Mouse (Mus musculus) gastrocnemius, postnatal 14 days (tissue): Measurements from ENCODE around the gene Zfhx3. TPM values are rescaled to one million over a fixed set of nuclear protein-coding genes. Genes with fewer than 3 reads are reported as not detected.

Experiments used
- DNase-seq: peaks from one replicate; pipeline ENCODE4 v3.0.0; 2021; ENCODE audit warnings: mixed read lengths
- intact Hi-C: fragments of 180-260 bp; cut with DNase I; formaldehyde crosslinking; loops from one replicate; pipeline ENCODE4 v1.15.1; 2025; ENCODE audit warnings: low total_unique reads
- total RNA-seq, 2 experiments: library from RNA; stranded (reverse); gene quantifications; 2 replicates each; pipeline ENCODE4 v1.2.3; 2021

Zfhx3 gene
- total RNA-seq, 2 experiments from 2014 or later: 9.7 to 10.8 TPM

DNA sequence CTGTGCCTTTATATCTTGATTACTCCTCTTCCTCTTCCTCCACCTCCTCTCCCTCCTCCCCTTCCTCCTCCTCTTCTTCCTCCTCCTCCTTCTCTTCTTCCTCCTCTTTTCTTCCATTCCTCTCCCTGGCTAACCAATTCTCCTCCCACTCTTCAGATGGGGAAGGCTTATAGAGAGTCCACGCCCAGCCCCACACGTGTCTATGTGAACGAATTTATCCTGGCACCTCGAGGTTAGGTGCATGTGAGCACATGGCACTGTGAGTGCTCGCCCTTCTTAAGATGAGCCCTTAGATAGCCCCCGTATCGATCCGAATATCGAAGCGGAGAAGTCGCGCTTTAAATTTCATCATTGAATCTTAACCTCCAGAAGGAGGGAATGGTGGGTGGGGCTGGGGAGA, 359.2 kb downstream of the Zfhx3 start:
- intact Hi-C loops: no loop called here
- DNase-seq: no peak

DNA sequence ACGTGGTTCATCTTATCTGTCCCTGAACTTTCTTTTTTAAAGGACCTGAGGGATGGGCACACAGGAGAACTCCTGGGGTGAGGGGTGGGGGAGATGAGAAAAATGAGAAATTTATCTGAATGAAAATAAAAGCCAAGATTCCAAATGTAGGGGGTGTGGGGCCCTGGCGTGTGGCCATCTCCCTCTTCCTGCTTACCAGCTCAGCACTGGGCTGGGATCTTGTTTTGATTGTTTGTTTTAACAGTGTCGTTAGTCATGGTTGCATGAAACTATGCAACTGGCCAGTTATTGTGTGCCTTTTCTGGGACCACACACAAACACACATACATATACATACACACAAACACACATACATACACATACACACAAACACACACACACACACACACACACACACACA, 362.9 kb downstream of the Zfhx3 start:
- intact Hi-C loops: no loop called here
- DNase-seq: no peak

DNA sequence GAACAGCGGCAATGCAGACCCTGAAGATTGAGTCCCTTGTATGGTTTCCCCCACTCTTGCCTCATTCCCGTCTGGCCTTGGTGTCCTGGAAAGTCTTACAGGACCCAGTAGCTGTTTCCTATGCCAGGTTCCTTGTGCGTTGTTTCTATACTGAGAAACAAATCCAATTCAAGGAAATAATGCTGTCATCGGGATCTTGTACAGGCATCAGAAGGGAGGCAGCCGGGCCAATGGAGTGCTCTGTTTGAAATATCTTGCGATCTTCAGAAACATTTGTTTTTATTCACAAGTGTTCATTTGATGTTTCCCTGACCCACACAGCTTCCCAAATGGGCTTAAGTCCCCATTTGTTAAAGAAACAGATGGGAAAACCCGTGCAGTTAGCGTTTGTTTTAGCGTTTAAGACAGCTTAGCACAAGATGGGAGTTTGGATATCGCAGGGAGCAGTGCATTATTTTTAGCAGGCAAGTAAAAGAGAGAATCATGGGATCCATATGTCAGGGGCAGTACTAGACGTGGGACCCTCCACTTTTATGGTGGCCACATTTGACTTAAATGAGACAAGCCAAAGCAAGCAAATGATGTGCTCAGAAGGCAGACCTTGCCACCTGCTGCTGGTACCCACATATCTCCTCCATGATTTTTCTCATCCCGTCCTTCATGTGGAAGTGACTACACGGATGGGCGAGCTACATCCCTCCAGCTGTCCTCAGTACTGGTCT, 367.2 kb downstream of the Zfhx3 start:
- DNase-seq: no peak
- intact Hi-C loops: no loop called here

DNA sequence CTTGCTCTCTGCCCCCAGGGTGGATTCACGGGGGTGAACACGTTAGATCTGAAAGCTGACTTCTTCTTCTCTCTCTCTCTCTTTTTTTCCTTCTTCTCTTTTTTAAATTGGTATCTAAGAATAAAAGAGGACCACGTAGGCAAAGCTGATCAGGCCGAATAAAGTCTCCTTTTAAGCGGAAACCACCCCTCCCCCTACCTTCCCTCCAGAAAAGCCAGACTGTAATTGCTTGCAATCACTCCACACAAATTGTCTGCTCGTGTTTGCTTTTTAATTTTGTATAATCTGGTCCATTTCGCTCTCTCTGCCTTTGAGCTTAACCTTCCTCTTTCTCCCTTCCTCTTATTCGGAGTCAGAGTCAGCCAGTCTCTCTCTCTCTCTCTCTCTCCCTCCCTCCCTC, 372.6 kb downstream of the Zfhx3 start:
- intact Hi-C loops: no loop called here
- DNase-seq: no peak

DNA sequence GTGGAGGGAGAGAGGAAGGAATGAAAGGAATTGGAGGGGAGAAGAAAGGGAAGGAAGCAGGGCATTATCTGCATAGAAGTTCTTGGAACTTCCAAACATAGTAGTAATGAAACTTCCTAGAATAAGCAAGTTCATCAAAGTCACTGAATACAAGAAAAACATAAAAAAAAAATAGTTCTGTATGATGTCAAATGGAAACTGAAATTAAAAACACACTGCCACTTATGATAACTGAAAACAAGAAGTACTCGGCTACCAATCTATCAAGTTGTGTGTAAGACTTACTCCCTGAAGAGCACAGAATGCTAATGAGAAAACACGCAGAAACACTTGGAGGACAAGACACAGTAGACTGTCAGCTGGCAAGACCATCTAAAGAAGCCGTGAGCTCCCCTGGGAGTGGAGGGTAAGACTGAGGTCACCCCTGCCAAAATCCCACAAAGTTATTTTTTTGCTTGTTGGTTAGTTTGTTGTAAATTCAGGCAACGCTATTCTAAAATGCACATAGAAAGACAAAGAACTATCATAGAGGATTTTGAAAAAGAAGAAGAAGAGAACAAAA, 375.2 kb downstream of the Zfhx3 start:
- intact Hi-C loops: no loop called here
- no peak for DNase-seq

DNA sequence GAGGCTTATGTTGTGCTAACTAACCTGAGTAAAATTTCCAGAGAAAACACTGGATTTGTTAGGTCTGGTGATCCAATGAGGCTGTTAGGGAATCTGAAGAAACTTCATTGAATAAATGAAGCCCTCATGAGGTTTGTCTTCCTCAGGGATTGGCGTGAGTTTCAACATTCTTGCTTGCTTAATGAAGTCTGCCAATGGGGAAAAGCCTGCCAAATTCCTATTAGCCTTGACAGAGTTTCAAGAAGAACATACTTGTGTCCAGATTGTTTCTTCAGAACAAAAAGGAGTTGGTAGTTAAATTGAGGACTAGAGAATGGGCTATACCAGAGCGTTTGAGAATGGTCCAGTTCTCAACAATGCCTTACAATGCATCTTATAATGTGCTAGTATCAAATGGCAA, 385.3 kb downstream of the Zfhx3 start:
- intact Hi-C loops: no loop called here
- no peak for DNase-seq

DNA sequence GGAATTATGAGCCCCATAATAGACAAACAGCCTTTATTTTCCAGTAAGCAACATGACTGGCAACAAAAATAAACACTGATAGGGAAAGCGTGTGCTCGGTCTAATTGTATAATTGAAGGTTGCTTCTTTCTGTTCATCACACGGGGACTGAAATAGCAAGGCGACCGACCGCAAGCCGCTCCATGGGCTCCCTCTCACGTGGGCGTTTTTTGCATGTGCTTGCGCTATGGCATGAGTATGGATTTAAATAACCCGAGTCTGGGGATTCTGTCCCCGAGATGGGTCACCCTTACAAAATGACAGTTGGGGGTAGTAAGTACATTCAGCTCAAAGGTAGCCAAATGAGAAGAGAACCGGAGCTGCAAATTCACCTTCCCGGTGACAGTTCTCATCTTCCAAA, 405.9 kb downstream of the Zfhx3 start:
- intact Hi-C loops: no loop called here
- no peak for DNase-seq

DNA sequence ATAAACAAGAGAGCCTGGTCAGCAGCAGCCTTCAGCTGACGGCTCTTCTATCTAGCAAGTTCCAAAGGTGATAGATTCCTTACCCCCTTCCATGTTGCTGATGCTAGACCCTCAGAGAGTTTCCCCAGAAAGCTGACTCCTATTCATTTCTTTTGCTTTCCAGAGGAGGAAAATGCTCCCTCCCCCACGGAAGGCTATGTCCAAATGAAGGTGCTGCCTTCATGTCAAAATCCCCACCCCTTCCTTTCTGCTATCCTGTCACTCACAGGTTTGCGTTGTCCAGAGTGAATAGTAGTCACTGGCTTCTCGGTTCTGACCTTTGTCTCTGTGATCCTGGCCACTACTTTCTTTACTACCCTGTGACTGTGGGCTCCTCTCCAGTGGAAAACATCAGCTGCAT, 406.3 kb downstream of the Zfhx3 start:
- intact Hi-C loops: no loop called here
- no peak for DNase-seq

DNA sequence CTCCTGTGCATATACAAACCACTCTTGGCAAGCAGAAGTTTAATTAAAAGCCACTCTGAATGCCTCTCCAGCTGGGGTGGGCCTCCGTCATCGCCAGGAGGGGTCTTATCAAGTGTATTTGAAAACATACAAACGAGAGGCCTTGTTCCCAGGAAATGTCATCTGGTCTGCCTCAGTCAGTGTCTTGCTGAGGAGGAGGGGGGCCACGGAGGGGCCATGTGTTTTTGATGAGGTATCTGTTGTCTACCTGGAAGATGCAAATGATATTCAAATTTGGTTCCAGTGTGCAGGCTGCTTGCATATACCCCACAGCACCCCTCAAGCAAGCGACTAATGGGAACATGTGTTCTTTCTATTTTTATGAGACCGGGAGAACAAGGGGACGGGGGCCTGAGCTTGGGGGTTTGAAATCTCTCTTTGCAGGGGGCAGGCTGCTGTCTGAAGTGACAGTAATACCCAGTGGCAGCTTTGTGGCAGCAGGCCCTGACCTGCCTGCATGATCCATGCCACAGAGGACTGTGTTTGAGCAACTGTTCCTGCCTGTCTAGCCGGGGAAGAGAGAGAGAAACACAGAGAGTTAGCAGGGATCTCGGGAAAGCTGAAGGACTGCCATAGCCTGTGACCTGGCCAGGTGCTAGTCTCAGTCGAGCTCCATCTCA, 412.8 kb downstream of the Zfhx3 start:
- DNase-seq: no peak
- intact Hi-C loops: no loop called here

DNA sequence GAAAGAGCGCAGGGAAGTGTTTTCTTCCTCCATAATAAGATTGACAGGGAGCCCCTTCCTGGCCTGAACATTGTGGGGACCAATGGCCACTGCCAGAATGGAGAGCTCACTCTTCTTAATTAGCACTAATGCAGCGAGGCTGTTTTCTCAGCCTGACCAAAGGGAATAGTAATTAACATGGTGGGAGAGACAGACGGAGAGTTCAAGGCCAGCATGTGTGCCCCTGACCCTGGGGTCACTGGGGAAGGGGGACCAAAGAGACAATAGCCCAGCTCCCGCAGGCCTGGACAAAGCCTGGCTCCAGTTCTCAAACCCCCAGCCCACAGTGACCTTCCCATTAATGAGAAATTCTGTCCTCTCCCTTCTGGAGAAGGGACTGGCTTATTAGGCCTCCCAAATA, 419.0 kb downstream of the Zfhx3 start:
- intact Hi-C loops: no loop called here
- no peak for DNase-seq

DNA sequence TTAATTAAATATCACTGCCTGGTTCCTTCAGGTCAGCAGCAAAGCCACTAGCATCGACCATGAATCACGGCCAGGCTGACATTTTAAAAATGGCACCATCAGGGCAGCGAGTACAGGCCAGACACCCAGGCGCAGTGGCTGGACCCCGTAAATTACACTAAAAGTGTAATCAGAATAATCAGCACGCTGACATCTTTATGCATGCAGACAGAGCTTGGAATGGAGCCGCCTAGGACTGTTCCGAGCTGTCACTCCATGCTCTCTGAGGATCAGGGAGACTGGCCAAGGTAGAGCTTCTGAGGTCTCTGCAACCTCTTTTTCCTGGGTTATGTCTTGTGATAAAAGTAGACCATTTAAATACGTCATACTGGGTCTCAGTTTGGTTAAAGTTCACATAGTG, 420.0 kb downstream of the Zfhx3 start:
- DNase-seq: no peak
- intact Hi-C loops: no loop called here

DNA sequence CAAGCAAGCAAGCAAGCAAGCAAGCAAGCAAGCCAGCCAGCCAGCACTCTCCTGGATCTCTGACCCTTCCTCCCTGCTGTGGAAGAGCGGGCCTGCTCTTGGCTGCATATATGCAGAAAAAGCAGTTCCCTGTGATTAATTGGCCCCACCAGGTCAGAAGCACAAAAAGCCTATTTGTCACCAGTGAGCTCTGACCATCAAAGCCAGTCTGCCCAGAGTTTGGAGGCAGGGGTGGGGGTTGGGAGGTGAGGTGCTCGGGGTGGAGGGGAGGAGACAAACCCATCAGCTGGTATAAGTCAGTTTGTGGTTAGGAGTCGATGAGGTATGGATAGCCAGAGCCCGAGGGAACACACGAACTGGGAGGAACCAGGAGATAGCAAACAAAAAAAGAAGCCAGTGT, 421.0 kb downstream of the Zfhx3 start:
- intact Hi-C loops: no loop called here
- no peak for DNase-seq

DNA sequence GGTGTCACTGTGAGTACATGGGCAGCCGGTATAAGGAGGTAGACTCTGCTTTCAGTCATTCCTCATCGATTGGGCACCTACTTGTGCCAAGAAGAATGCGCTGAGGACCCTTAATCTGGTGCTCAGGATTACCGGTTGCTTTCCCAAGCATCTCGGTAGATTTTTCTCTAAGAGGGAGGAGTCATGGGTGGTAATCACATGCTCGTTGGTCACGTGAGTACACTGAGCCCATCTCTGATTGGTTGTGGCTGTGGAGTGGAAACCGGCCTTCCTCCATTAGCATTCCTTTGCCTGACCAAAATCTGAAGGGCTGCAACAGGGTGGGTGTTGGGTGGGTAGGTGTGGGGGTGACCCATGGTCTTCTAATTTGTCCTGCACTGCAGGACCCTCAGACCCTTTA, 421.4 kb downstream of the Zfhx3 start:
- intact Hi-C loops: no loop called here
- no peak for DNase-seq

DNA sequence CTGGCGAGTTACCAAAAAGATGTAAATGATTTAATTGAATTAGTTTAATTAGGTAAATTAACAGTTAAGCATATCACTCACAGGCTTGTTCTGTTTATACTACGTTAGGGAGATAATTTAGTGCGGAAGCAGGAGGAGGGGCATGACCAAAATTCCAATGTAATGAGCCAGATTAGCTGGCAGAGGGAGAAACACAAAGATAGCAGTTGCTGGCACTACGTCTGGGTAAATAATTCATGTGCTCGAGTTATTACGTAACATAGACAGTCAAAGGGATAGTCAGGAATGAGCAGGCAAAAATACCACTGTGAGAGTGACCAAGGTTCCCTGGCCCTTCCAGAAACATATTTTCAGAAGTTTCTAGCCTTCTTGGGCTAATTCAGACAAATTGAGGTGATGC, 426.6 kb downstream of the Zfhx3 start:
- intact Hi-C loops: no loop called here
- no peak for DNase-seq

DNA sequence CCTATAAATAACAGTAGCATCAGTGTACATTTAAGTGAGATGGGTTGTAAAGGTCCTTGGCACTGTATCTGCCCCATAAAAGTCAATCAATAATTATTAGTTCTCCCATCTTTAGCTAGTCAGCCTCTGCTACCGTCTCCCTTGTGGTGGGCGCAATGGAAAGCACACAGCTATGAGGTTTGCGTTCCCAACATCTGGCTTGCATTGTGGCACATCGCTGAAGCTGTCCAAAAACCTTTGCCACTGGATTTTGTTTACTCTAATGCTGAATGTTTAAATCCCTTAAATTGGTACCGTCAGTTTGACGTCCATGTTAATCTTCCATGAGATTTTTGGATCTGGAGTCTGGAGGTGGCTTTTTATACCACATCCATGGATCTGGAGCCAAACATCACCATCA, 428.3 kb downstream of the Zfhx3 start:
- no peak for DNase-seq
- intact Hi-C loops: no loop called here

DNA sequence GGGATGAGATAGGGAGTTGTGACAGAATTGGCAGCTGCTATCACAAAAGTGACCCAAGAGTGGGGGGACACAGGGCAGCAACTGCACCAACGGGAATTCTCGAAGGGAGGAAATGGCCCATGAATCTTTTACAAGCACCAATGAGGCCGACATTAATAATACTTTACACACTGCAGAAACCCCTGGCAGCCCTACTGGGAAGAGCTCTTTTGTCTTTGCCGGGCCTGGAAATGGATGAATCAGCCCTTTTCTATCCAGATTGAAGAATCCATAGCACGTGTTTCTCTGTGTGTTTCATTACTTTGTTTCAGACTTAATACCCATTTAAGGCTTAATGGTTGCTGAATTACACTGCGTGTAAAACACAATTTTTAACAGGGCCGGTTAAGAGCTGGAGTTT, 430.6 kb downstream of the Zfhx3 start:
- intact Hi-C loops: no loop called here
- DNase-seq: no peak

DNA sequence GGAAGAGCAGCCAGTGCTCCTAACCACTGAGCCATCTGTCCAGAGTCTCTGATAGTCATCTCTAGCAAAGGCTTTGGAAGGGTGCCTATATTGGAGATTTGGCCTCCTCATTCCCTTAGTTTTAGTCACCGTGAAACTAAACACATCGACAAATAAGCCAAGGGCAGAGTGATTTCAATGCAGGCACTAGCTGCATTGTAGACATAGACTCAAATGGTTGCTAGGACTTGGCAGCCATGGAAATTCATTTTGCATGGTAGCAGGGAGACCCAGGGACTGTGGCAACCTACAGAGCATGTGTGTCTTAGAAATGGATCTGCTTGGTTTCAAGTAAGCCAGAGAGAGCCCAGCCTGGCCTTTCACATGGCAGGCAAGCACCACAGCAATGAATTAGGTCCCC, 435.6 kb downstream of the Zfhx3 start:
- DNase-seq: no peak
- intact Hi-C loops: no loop called here

DNA sequence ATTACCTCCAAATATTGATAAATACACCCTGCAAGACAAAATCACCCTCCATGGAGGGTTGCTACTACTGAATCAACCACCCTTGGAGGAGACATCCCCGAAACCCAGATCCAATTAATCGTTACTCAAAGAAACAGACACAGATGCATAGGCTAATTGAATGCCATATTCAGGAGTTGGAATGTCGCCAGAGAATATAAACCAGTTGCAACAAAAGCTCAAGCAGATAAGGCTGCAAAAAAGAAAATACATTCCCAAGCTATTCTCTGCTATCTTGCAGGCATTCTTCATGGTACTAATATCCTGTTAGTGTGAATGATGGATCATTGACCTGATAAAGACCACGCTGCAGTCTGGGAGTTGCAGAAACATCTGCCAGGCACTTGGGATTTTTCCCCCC, 440.7 kb downstream of the Zfhx3 start:
- intact Hi-C loops: no loop called here
- DNase-seq: no peak

DNA sequence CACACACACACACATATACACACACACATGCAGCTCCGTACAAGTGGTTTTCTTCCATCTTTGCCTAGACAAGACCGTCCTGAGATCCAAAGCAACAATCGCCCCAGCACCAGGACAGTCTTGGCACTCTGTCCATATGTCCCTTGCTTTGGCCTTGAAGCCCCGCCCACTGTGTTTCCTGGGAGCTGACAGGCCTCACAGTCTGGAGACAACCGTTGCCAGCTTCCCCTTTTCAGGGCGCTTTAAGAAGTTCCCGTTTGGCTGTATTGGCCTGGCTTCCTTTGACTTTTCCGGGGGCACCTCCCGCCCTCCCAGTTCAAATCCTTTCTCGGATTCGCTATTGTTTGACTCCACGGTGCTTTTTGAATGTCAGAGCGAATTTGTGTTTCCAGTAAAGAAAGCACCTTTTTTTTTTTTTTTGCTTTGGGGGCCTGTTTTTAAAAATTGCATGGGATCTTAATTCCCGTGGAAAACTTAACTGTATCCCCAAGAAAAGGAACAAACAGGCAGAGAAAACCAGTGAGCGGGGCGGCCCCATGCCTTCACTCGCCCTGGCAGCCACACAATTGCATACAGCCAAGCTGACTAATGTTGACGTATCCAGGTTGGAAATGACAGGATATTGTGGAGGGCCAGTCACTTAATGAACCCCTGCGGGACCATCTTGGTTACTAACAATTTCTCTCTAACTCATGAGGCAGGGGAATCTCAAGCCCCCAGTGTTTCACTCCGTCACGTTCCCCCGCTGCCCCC, 444.9 kb downstream of the Zfhx3 start:
- peak; percentile 40 for DNase-seq
- intact Hi-C loops: no loop called here

DNA sequence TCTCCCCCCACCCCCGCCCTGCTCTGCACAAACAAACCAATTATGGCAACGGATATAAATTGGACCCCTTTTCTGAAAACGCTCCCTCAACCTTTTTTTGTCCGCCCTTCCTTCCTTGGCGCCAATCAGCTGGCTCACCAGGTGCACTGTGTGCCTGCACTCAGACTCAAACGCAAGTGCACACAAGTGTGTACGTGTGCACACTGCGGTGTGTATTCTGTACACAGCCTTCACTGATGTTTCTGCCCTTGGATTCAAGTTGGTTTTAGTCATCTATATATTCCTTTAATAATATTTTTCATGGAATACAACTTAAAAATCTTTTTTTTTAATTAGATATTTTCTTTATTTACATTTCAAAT, 445.4 kb downstream of the Zfhx3 start:
- intact Hi-C loops: no loop called here
- DNase-seq: no peak

DNA sequence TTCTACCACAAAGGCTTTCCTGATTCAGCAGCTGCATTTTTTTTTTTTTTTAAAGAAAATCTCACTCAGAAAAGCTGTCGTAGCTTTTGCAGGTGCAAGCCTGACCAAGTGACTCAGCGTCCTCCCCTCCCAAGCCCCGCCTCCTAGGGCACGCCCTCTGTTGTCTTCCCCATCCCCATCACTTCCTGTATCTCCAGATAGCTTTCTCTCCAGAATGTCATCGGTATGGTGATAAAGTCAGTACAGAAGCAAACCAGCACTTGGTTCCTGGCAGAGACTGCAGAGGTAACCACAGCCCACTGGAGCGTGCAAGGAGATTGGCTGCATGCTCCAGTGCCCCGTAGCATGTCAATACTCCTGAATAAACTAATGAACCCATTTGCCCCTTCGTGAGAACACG, 450.5 kb downstream of the Zfhx3 start:
- no peak for DNase-seq
- intact Hi-C loops: no loop called here
